Mouse (Mus musculus) forebrain, embryonic 13.5 days (tissue): ENCODE data around the gene Dmbx1. TPM values are rescaled to one million over a fixed set of nuclear protein-coding genes. Genes with fewer than 3 reads are reported as not detected.

Source experiments
- ATAC-seq: fragments of 200-750 bp; cut with Nextera tagmentation; 2 replicates; pipeline ENCODE4 v1.8.0; 2017
- H3K27ac ChIP-seq: fragments of 300-500 bp; sonication (generic); 2 replicates; pipeline ENCODE4 v1.5.1; 2015; ENCODE audit warnings: inconsistent platforms, mild to moderate bottlenecking, moderate library complexity
- H3K27me3 ChIP-seq: fragments of 300-500 bp; sonication (generic); 2 replicates; pipeline ENCODE4 v1.6.1; 2015; ENCODE audit warnings: mild to moderate bottlenecking, inconsistent platforms
- H3K36me3 ChIP-seq: fragments of 300-500 bp; sonication (generic); 2 replicates; pipeline ENCODE4 v1.6.1; 2015; ENCODE audit warnings: mild to moderate bottlenecking, inconsistent platforms; ENCODE audit not compliant: poor library complexity, severe bottlenecking
- H3K4me1 ChIP-seq: fragments of 300-500 bp; sonication (generic); 2 replicates; pipeline ENCODE4 v1.6.1; 2015; ENCODE audit warnings: inconsistent platforms
- H3K4me2 ChIP-seq: fragments of 300-500 bp; sonication (generic); 2 replicates; pipeline ENCODE4 v1.6.1; 2015; ENCODE audit warnings: inconsistent platforms, mild to moderate bottlenecking, moderate library complexity
- H3K4me3 ChIP-seq: fragments of 300-500 bp; sonication (generic); 2 replicates; pipeline ENCODE4 v1.5.1; 2015; ENCODE audit warnings: mild to moderate bottlenecking, inconsistent platforms
- H3K9ac ChIP-seq: fragments of 300-500 bp; sonication (generic); 2 replicates; pipeline ENCODE4 v1.6.1; 2015; ENCODE audit warnings: mild to moderate bottlenecking, inconsistent platforms
- H3K9me3 ChIP-seq: fragments of 300-500 bp; sonication (generic); replicated peaks from 2 replicates; pipeline ENCODE4 v1.6.1; 2016; ENCODE audit warnings: inconsistent platforms
- WGBS: fragments of 180-500 bp; shearing (Covaris S2); methylation state at CpG from one replicate; pipeline ENCODE4 v1.1.7; 2015; 5-methylcytosine and 5-hydroxymethylcytosine counted together
- polyA plus RNA-seq: library from polyadenylated mRNA; unstranded; fragments of >200 nt; fragmentation: Nextera tagmentation; extraction: Ambion mirVana; gene quantifications from 2 replicates; pipeline ENCODE4 v1.2.1, GENCODE M21; 2015

Gene Dmbx1
- polyA plus RNA-seq, 1 experiment from 2014 or later: 0.09 TPM

DNA sequence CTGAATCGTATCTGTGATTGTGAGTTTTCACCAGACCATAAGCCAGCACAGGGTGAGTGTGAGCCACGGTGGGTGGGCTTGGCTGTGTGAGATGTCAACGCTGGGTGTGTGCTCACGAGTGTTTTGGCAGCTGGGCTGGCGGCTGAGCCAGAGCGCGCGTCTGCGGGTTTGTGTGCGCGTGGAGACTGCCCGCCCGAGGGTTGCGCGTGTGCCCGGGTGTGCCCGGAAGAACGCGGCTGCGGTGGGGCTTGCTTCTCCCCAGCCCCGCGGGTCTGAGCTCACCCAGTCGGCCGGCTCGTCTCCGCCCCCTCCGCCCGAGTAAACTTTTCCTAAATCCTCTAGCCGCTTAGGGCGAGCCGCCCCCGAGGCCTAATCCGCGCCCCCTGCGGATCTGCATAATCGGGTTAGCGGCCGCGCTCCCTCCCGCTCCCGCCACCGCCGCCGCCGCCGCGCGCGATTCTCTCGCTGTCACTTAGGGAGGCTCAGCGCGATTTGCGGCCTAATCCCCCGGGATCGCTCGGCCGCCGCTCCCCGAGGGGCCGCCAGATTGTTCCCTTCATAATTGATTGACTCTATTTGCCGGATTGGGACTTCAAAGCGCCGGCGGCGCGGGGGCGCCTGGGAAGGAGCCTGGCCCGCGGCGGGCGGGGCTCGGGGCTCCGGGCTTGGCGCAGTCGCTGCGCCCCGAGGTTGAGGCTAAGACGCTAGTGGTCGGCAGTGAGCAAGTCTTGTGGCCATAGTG, 23.1 kb upstream of the Dmbx1 start:
- Histone ChIP-seq H3K9ac (peak overlapping the region; percentile 67), H3K9me3 (no peaks in the 10 kb centered on the region), H3K27ac (no peak overlapping the region), H3K27me3 (peaks cover 98% of the 10 kb centered on the region), H3K4me2 (peak overlapping the region; percentile 82), H3K4me1 (peaks cover 21% of the 10 kb centered on the region), H3K36me3 (no peaks in the 10 kb centered on the region), H3K4me3 (peak overlapping the region; percentile 56)
- ATAC-seq: peak; percentile 78
- 1% methylated on average over 75 of the region's 79 CpGs for WGBS

DNA sequence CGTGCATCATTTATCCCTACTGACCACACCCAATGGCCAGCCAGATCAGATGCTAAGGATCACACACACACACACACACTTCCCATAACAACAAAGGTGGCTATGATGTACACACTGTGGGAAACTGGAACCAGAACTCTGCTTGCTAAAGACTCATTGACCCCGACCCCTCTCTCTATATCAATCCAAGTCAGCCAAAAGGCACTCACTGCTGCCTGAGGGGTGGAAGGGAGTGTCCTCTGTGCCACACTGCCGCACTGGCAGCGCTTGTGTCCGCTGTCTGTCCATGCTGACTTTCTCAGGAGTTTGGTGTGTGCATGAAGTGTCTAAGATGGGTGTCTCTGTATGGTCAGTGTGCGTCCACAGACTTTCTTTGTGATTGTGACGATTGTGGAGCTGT, 22.3 kb upstream of the Dmbx1 start:
- Histone ChIP-seq H3K27ac (no peak overlapping the region), H3K4me3 (peak overlapping the region; percentile 56; the same call in 1 of the 2 replicates), H3K4me1 (peaks cover 21% of the 10 kb centered on the region), H3K4me2 (peak overlapping the region; percentile 82), H3K9ac (no peak overlapping the region), H3K36me3 (no peaks in the 10 kb centered on the region), H3K9me3 (no peaks in the 10 kb centered on the region), H3K27me3 (peaks cover 98% of the 10 kb centered on the region)
- ATAC-seq: no peak
- WGBS: 11% methylated on average over 7 of the region's 7 CpGs

DNA sequence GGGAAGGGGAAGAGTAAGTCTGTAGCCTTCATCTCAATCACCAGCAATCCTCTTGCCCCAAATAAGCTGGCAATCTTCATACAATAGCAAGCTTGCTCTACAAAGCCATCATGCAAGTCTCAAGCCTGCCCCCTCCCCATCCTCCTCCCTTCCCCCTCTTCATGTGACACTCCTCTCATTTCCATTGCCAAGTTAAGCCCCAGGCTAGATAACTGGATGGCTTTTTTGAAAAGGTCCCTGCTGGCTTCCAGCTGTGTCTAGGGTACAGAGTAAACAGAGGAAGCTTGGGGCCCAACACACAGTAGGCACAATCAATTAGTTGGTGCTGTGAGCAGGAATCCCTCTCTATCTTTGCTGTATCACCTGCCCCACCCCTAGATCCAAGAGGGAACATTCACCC, 19.8 kb upstream of the Dmbx1 start:
- Histone ChIP-seq H3K27ac (no peak overlapping the region), H3K4me2 (no peak overlapping the region), H3K4me3 (no peak overlapping the region), H3K9me3 (no peaks in the 10 kb centered on the region), H3K27me3 (peaks cover 96% of the 10 kb centered on the region), H3K36me3 (no peaks in the 10 kb centered on the region), H3K4me1 (peaks cover 27% of the 10 kb centered on the region), H3K9ac (no peak overlapping the region)
- no peak for ATAC-seq

DNA sequence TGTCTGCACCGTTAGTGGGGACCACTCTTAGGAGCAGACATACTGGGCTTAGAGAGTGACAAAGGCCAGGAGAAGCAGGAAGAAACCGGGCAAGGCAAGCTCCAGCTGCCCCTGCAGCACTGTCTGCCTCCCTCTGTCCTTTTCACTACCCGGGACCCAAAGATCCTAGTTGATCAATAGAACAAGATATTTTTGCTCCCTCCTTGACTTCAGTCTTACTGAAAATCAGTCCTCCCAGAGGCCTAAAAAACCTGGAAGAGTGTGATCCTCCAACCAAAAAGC, 15.7 kb upstream of the Dmbx1 start:
- H3K9me3 ChIP-seq: no peaks in the 10 kb centered on the region
- no peak overlapping the region; the same call in 1 of the 2 replicates for H3K9ac ChIP-seq
- WGBS: 3% methylated on average over 3 of the region's 3 CpGs
- no peak for ATAC-seq
- H3K4me3 ChIP-seq: no peak overlapping the region
- H3K36me3 ChIP-seq: no peaks in the 10 kb centered on the region
- peaks cover 97% of the 10 kb centered on the region for H3K27me3 ChIP-seq
- peaks cover 6% of the 10 kb centered on the region; the same call in 1 of the 2 replicates for H3K4me1 ChIP-seq
- peak overlapping the region; percentile 50; the same call in 1 of the 2 replicates for H3K4me2 ChIP-seq
- no peak overlapping the region for H3K27ac ChIP-seq

DNA sequence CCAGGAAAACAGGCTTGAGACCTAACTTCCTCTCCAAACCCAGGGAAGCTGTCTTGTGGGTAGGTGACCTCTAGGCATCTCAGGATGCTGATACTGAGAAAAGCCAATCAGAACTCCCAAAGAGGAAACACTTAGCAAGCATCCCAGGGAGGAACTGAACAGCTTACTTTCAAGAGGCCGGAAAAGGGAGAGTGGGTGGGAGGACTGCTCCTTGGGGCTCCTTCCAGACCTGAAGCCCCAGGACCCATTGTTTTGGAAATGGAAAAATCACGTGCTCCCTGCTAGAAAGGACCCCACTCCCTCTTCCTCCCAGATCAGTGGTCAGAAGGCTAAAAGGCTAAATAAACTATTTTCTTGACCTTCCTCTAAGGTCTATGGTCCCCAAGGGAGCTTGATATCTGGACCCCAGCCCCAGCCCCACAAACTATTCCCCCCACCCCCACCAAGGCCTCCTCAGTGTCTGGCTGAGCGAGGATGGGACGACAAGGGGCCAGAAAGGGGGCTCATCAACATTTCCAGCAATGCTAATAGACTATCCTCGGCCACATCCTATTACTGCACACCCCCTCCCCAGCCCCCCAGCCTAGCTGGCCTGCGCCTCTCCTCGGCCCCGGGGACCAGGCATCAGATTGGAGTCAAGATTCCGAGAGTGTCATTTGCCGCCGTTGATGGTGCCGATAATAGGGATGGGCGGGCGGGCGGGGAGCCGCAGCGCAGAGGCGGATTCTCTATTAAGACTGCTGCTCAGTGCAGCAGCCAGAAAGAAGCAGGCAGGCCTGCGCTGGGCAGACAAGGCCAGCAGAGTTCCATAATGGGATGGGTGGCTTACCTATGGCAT, 15.1 kb upstream of the Dmbx1 start:
- Histone ChIP-seq H3K4me1 (peaks cover 6% of the 10 kb centered on the region; the same call in 1 of the 2 replicates), H3K9me3 (no peaks in the 10 kb centered on the region), H3K4me3 (peak overlapping the region; percentile 17; the same call in 1 of the 2 replicates), H3K27ac (no peak overlapping the region), H3K4me2 (peak overlapping the region; percentile 50), H3K9ac (no peak overlapping the region; the same call in 1 of the 2 replicates), H3K27me3 (peaks cover 97% of the 10 kb centered on the region), H3K36me3 (no peaks in the 10 kb centered on the region)
- no peak for ATAC-seq
- WGBS: 2% methylated on average over 19 of the region's 19 CpGs

DNA sequence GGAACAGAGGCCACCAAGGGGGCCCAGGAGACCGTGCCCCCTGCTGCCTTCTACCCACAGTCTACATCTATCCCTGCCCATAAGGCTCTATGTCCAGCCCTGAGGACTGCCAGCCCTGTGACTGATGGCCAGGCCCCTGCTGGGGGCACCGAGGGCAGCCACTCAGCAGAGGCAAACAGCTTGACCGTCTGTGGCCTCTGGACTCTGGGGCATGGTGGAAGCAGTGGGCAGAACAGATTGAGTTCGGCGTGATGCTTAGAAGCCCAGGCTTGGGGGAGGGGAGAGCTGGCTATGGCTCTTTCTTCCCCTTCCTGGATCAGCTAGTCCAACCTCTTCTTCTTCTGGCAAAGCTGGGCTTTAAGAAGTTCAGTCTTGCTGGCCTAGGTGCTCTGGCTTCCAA, 13.8 kb upstream of the Dmbx1 start:
- Histone ChIP-seq H3K9ac (no peak overlapping the region), H3K4me3 (no peak overlapping the region), H3K9me3 (no peaks in the 10 kb centered on the region), H3K4me2 (no peak overlapping the region), H3K4me1 (peaks cover 6% of the 10 kb centered on the region; the same call in 1 of the 2 replicates), H3K27ac (no peak overlapping the region), H3K27me3 (peaks cover 98% of the 10 kb centered on the region), H3K36me3 (no peaks in the 10 kb centered on the region)
- no peak for ATAC-seq
- 42% methylated on average over 5 of the region's 5 CpGs for WGBS

DNA sequence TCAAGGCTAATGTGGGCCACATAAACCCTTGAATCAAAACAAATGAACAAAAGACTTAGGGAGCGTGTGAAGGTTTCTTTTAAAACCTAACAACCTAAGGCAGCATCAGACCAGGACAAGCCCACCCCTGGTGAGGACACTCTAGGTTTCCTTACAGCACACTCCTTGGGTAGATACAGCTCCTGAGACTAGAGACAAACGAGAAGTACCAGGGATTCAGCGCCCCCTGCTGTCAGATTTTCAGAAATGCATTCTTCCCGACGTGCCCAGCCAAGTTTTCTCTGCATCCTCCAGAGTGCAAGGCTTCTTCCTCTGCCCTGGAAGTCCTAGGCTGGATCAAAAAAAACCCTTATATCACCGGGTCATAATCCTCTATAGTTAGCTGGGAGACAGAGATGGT, 13.0 kb upstream of the Dmbx1 start:
- H3K4me3 ChIP-seq: no peak overlapping the region
- H3K9me3 ChIP-seq: no peaks in the 10 kb centered on the region
- 10% methylated on average over 6 of the region's 6 CpGs for WGBS
- peak; percentile 55 for ATAC-seq
- H3K4me1 ChIP-seq: peaks cover 6% of the 10 kb centered on the region; the same call in 1 of the 2 replicates
- H3K27ac ChIP-seq: no peak overlapping the region
- peaks cover 98% of the 10 kb centered on the region for H3K27me3 ChIP-seq
- H3K36me3 ChIP-seq: no peaks in the 10 kb centered on the region
- H3K4me2 ChIP-seq: no peak overlapping the region
- H3K9ac ChIP-seq: no peak overlapping the region

DNA sequence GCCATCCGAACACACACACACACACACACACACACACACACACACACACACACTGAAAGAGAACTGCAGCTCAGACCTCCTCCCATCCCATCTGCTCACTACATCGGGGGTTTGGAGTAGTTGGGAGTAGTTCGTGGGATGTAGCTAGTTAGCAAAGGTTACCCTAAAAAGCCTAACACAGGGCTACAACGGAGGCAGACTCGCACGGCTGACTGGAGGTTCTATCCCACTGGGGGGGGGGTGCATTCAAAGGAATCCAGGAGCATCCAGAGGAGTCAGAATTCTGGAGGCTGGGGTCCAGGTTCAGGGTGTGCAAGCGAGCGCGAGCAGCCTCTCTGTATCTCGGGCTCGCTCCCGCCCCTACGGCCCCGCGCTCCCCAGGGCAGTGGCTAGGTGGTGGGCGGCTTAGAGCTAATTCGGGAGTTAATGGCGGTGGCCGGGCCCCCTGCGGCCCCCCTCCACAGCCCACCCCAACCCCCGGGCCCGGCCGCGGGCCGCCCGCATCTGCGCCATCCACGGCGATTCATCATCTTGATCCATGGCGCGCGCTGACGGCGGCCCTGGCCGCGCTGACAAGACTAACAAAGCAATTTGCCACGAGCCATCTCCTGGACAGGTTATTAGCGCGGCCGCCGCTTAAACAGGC, 4.1 kb upstream of the Dmbx1 start:
- Histone ChIP-seq H3K27me3 (peaks cover 100% of the 10 kb centered on the region), H3K9ac (no peak overlapping the region), H3K9me3 (no peaks in the 10 kb centered on the region), H3K4me1 (peaks cover 15% of the 10 kb centered on the region; the same call in 1 of the 2 replicates), H3K4me2 (peak overlapping the region; percentile 52), H3K36me3 (no peaks in the 10 kb centered on the region), H3K4me3 (peak overlapping the region; percentile 22), H3K27ac (no peak overlapping the region)
- WGBS: 0% methylated on average over 40 of the region's 41 CpGs
- peak; percentile 47; the same call in 1 of the 2 replicates for ATAC-seq

DNA sequence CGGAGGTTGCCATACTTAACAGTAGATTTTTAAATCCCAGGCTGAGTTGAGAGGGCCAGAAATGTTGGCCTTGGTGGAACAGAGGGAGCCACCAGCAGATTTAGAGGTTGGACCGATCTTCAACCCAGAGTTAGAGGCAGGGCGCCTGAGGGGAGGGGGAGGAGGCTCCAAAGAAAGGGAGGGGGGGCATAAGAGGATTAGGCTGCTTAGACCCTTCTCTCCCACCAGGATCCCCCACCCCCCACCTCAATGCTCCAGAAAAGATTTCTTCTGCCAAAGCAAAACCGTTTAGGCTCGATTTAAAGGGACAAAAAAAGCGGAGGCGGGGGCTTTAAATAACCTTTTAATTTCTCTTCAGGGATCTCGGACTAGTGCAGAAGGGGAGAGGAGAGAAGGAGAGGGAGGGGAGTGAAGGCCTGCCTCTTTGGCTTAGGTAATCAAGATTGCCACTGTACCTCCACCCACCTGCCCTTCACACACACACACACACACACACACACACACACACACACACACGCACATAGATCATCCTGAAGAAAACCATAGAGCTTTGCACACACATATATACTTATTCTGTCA, 1.6 kb upstream of the Dmbx1 start:
- 3% methylated on average over 9 of the region's 9 CpGs for WGBS
- Histone ChIP-seq H3K9me3 (no peaks in the 10 kb centered on the region), H3K4me1 (peaks cover 20% of the 10 kb centered on the region), H3K9ac (no peak overlapping the region), H3K27ac (no peak overlapping the region), H3K27me3 (peaks cover 100% of the 10 kb centered on the region), H3K4me2 (no peak overlapping the region), H3K36me3 (no peaks in the 10 kb centered on the region), H3K4me3 (no peak overlapping the region)
- ATAC-seq: no peak

DNA sequence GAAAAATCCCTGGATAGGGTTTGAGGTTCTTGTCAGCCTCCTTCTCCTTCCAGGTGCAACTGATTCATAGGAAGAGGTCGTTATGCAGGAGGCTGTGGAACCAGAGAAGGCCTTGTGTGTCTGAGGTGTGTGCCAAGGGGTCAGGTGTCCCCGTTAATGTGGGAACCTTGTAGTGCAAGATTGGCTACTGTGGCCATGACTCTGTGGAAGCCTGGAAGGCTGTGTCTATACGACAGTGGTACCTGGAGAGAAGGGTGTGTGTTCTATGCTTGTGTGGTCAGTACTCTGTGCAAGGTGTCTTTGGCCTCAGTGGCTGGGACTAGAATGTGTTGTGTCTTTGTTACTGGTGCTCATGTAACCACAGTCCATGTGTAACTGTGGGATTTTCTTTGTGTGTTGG, 955 bp upstream of the Dmbx1 start:
- Histone ChIP-seq H3K36me3 (no peaks in the 10 kb centered on the region), H3K27me3 (peaks cover 100% of the 10 kb centered on the region), H3K27ac (no peak overlapping the region), H3K4me3 (no peak overlapping the region), H3K4me1 (peaks cover 24% of the 10 kb centered on the region), H3K4me2 (no peak overlapping the region), H3K9ac (no peak overlapping the region), H3K9me3 (no peaks in the 10 kb centered on the region)
- WGBS: 4% methylated on average over 3 of the region's 3 CpGs
- ATAC-seq: no peak

DNA sequence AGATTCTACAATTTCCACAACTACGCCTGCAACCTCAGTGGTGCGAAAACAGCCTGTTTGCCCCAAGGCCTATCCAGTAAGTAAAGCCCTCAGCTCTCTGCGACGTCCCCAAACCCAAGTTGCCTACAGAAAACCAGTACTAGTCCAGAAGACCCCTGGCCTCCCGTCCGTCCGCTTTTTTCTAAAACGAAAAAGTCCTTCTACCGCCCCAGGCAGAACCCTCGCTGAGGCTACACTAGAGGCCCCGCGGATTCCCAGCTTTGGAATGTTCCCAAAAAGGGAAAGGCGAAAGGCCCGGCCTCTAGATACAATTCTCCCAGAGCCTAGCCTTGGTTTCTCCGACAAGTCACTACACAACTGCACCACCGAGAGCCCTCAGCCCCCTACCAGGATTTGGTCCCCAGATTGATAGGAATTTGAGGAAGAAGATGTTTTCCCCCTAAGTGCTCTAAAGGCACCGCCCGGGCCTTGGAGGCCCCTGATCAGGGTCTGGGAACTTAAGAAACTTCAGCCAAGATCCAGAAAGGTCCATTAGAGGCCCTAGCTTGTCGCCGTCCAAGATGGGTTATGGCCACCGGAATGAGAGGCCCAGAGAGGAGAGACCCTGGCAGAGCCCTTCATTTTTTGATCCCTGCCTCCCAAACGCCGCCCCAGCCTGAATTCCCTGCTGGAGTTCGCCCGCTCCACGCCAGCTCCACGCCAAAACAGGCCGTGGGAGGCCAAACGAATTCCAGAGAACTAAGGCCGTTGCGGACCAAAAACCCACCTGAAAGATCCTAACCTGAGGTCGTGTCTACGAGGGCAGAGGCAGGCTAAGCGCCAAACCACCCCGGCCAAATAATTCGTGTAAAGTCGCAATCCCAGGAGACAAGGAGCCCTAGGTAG, 1.2 kb downstream of the Dmbx1 start:
- no peak overlapping the region for H3K27ac ChIP-seq
- no peaks in the 10 kb centered on the region for H3K36me3 ChIP-seq
- H3K27me3 ChIP-seq: peaks cover 99% of the 10 kb centered on the region
- H3K4me3 ChIP-seq: peak overlapping the region; percentile 33; the same call in 1 of the 2 replicates
- 1% methylated on average over 37 of the region's 37 CpGs for WGBS
- ATAC-seq: no peak
- no peak overlapping the region for H3K9ac ChIP-seq
- H3K9me3 ChIP-seq: no peaks in the 10 kb centered on the region
- peak overlapping the region; percentile 60 for H3K4me2 ChIP-seq
- H3K4me1 ChIP-seq: peaks cover 25% of the 10 kb centered on the region
